Mouse (Mus musculus): ENCODE measurements around the gene Luzp2. TPM values are rescaled to one million over a fixed set of nuclear protein-coding genes. Genes with fewer than 3 reads are reported as not detected.

Luzp2 gene
- total RNA-seq, 1 experiment: 0.09 TPM

- no peak for TF ChIP-seq ZC3H11A (IDR thresholded peaks at IDR 0.05; ENCODE audit: borderline replicate concordance, low read depth, low read length)
- Histone ChIP-seq H3K4me1 (ENCODE audit: control insufficient read depth in 2 of 2, insufficient read depth in 2 of 2, low read length in 2 of 2, poor library complexity in 1 of 2) (no peaks in the 10 kb centered on the region), H3K27ac (ENCODE audit: insufficient read depth, low read depth, low read length, poor library complexity, severe bottlenecking) (no peak overlapping the region), H3K4me3 (ENCODE audit: insufficient read depth in 1 of 2, low read depth in 1 of 2, low read length in 2 of 2, poor library complexity in 1 of 2, severe bottlenecking in 1 of 2) (no peak overlapping the region), H3K9me3 (ENCODE audit: control insufficient read depth, insufficient read depth, low read depth, low read length) (no peaks in the 10 kb centered on the region), H3K36me3 (ENCODE audit: control insufficient read depth, insufficient read depth, low read length, poor library complexity, severe bottlenecking) (no peaks in the 10 kb centered on the region), H3K9ac (ENCODE audit: insufficient read depth, low read depth, low read length, poor library complexity, severe bottlenecking) (no peak overlapping the region)
- DNase-seq (ENCODE audit: low read depth, low spot score): no peak
- in situ Hi-C loops (cut with MboI; ENCODE audit: low sequenced_read_pairs in 2 of 2, unreplicated experiment in 2 of 2): no loop called here
Observed at GRCm38 (mm10) chr7:54921991-54922390, 86.7 kb downstream of the Luzp2 start.

DNA sequence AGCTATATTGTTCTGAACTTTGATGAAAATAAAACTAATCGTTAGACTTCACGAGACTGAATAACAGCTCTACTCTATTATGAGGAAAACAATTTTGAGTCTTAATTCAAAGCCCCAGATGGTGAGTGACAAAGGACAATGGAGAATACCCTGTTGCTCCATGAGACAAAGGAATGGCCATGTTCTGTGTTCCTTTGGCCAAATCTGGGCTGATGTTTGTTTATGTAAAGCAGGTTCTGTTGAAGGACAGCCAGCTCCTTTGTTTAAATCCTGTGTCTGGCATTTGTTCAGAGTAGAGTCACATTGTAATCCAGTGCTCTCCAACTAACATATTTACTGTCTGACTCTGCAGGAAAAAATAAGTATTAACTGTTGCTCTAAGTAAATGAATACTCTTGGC lies 121.5 kb downstream of the Luzp2 start:
- no peak overlapping the region for H3K27ac ChIP-seq (ENCODE audit: insufficient read depth, low read depth, low read length, poor library complexity, severe bottlenecking)
- TF ChIP-seq ZC3H11A (IDR thresholded peaks at IDR 0.05; ENCODE audit: borderline replicate concordance, low read depth, low read length): no peak
- no peak for TF ChIP-seq CHD2 (IDR thresholded peaks at IDR 0.05; ENCODE audit: low read depth, low read length)
- TF ChIP-seq MAFK (IDR thresholded peaks at IDR 0.05; ENCODE audit: insufficient read depth, low read depth, low read length): no peak
- H3K9me3 ChIP-seq (ENCODE audit: control insufficient read depth, insufficient read depth, low read depth, low read length): no peaks in the 10 kb centered on the region
- H3K9ac ChIP-seq (ENCODE audit: insufficient read depth, low read depth, low read length, poor library complexity, severe bottlenecking): no peak overlapping the region
- H3K4me3 ChIP-seq (ENCODE audit: insufficient read depth in 1 of 2, low read depth in 1 of 2, low read length in 2 of 2, poor library complexity in 1 of 2, severe bottlenecking in 1 of 2): no peak overlapping the region
- H3K36me3 ChIP-seq (ENCODE audit: control insufficient read depth, insufficient read depth, low read length, poor library complexity, severe bottlenecking): no peaks in the 10 kb centered on the region
- no peaks in the 10 kb centered on the region for H3K4me1 ChIP-seq (ENCODE audit: control insufficient read depth in 2 of 2, insufficient read depth in 2 of 2, low read length in 2 of 2, poor library complexity in 1 of 2)
- in situ Hi-C loops (cut with MboI; ENCODE audit: low sequenced_read_pairs in 2 of 2, unreplicated experiment in 2 of 2): no loop called here
- no peak for DNase-seq (ENCODE audit: low read depth, low spot score)

GRCm38 (mm10) chr7:54962678-54963077 lies 127.4 kb downstream of the Luzp2 start:
- in situ Hi-C loops (cut with MboI; ENCODE audit: low sequenced_read_pairs in 2 of 2, unreplicated experiment in 2 of 2): no loop called here
- H3K9ac ChIP-seq (ENCODE audit: insufficient read depth, low read depth, low read length, poor library complexity, severe bottlenecking): no peak overlapping the region
- TF ChIP-seq MAFK (IDR thresholded peaks at IDR 0.05; ENCODE audit: insufficient read depth, low read depth, low read length) (no peak), ZC3H11A (IDR thresholded peaks at IDR 0.05; ENCODE audit: borderline replicate concordance, low read depth, low read length) (no peak), CHD2 (IDR thresholded peaks at IDR 0.05; ENCODE audit: low read depth, low read length) (no peak), ZNF384 (IDR thresholded peaks at IDR 0.05; ENCODE audit: low read depth, low read length) (no peak), HCFC1 (IDR thresholded peaks at IDR 0.05; ENCODE audit: borderline replicate concordance, insufficient read depth, low read length) (no peak)
- no peaks in the 10 kb centered on the region for H3K9me3 ChIP-seq (ENCODE audit: control insufficient read depth, insufficient read depth, low read depth, low read length)
- no peaks in the 10 kb centered on the region for H3K36me3 ChIP-seq (ENCODE audit: control insufficient read depth, insufficient read depth, low read length, poor library complexity, severe bottlenecking)
- no peak for DNase-seq (ENCODE audit: low read depth, low spot score)
- no peak overlapping the region for H3K27ac ChIP-seq (ENCODE audit: insufficient read depth, low read depth, low read length, poor library complexity, severe bottlenecking)
- H3K4me1 ChIP-seq (ENCODE audit: control insufficient read depth in 2 of 2, insufficient read depth in 2 of 2, low read length in 2 of 2, poor library complexity in 1 of 2): no peaks in the 10 kb centered on the region
- H3K4me3 ChIP-seq (ENCODE audit: insufficient read depth in 1 of 2, low read depth in 1 of 2, low read length in 2 of 2, poor library complexity in 1 of 2, severe bottlenecking in 1 of 2): no peak overlapping the region

DNA sequence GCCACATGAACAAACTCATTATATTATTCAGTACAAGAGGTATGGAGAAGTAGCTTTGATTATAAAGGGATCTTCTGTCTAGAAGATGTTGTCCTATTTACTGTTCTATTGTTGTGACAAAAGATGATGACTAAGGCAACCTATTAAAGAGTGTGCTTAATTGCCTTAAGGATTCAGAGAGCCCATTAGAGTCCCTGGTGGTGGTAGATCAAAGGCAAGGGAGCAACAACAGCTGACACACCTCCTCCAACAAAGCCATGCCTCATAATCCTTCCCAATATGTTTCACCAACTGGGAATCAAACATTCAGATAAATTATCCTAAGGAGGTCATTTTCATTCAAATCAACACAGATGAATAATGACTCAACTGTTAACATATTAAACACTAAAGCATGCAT lies 142.1 kb downstream of the Luzp2 start:
- Histone ChIP-seq H3K4me3 (ENCODE audit: insufficient read depth in 1 of 2, low read depth in 1 of 2, low read length in 2 of 2, poor library complexity in 1 of 2, severe bottlenecking in 1 of 2) (no peak overlapping the region), H3K9me3 (ENCODE audit: control insufficient read depth, insufficient read depth, low read depth, low read length) (no peaks in the 10 kb centered on the region), H3K36me3 (ENCODE audit: control insufficient read depth, insufficient read depth, low read length, poor library complexity, severe bottlenecking) (no peaks in the 10 kb centered on the region), H3K9ac (ENCODE audit: insufficient read depth, low read depth, low read length, poor library complexity, severe bottlenecking) (no peak overlapping the region), H3K4me1 (ENCODE audit: control insufficient read depth in 2 of 2, insufficient read depth in 2 of 2, low read length in 2 of 2, poor library complexity in 1 of 2) (no peaks in the 10 kb centered on the region), H3K27ac (ENCODE audit: insufficient read depth, low read depth, low read length, poor library complexity, severe bottlenecking) (no peak overlapping the region)
- DNase-seq (ENCODE audit: low read depth, low spot score): no peak
- TF ChIP-seq ZNF384 (IDR thresholded peaks at IDR 0.05; ENCODE audit: low read depth, low read length) (no peak), ZC3H11A (IDR thresholded peaks at IDR 0.05; ENCODE audit: borderline replicate concordance, low read depth, low read length) (no peak), CHD2 (IDR thresholded peaks at IDR 0.05; ENCODE audit: low read depth, low read length) (no peak), MAFK (IDR thresholded peaks at IDR 0.05; ENCODE audit: insufficient read depth, low read depth, low read length) (no peak), HCFC1 (IDR thresholded peaks at IDR 0.05; ENCODE audit: borderline replicate concordance, insufficient read depth, low read length) (no peak)
- in situ Hi-C loops (cut with MboI; ENCODE audit: low sequenced_read_pairs in 2 of 2, unreplicated experiment in 2 of 2): no loop called here

- Histone ChIP-seq H3K27ac (ENCODE audit: insufficient read depth, low read depth, low read length, poor library complexity, severe bottlenecking) (no peak overlapping the region), H3K36me3 (ENCODE audit: control insufficient read depth, insufficient read depth, low read length, poor library complexity, severe bottlenecking) (no peaks in the 10 kb centered on the region), H3K4me1 (ENCODE audit: control insufficient read depth in 2 of 2, insufficient read depth in 2 of 2, low read length in 2 of 2, poor library complexity in 1 of 2) (no peaks in the 10 kb centered on the region), H3K4me3 (ENCODE audit: insufficient read depth in 1 of 2, low read depth in 1 of 2, low read length in 2 of 2, poor library complexity in 1 of 2, severe bottlenecking in 1 of 2) (no peak overlapping the region), H3K9ac (ENCODE audit: insufficient read depth, low read depth, low read length, poor library complexity, severe bottlenecking) (no peak overlapping the region), H3K9me3 (ENCODE audit: control insufficient read depth, insufficient read depth, low read depth, low read length) (no peaks in the 10 kb centered on the region)
- DNase-seq (ENCODE audit: low read depth, low spot score): no peak
- TF ChIP-seq ZNF384 (IDR thresholded peaks at IDR 0.05; ENCODE audit: low read depth, low read length) (no peak), ZC3H11A (IDR thresholded peaks at IDR 0.05; ENCODE audit: borderline replicate concordance, low read depth, low read length) (no peak), HCFC1 (IDR thresholded peaks at IDR 0.05; ENCODE audit: borderline replicate concordance, insufficient read depth, low read length) (no peak), MAFK (IDR thresholded peaks at IDR 0.05; ENCODE audit: insufficient read depth, low read depth, low read length) (no peak), CHD2 (IDR thresholded peaks at IDR 0.05; ENCODE audit: low read depth, low read length) (no peak)
- in situ Hi-C loops (cut with MboI; ENCODE audit: low sequenced_read_pairs in 2 of 2, unreplicated experiment in 2 of 2): no loop called here
Observed at GRCm38 (mm10) chr7:54980585-54980984, 145.3 kb downstream of the Luzp2 start.

All from ES-E14 (cell line).